Mouse (Mus musculus) hindbrain, embryonic 15.5 days (tissue): ENCODE measurements at regions not wholly inside any gene's neighbourhood (a gene's known extent, or its start where the extent isn't known, plus 50 kb on each side); places are given as distances from the start of the nearest gene placed in this dataset.

Source experiments
- ATAC-seq: fragments of 200-750 bp; cut with Nextera tagmentation; 2 replicates; pipeline ENCODE4 v1.8.0; 2017; ENCODE audit warnings: low read depth, moderate number of reproducible peaks, moderate TSS enrichment; ENCODE audit not compliant: low FRiP score
- H3K27ac ChIP-seq: fragments of 300-500 bp; sonication (generic); replicated peaks from 2 replicates; pipeline ENCODE4 v1.5.1; 2015; ENCODE audit warnings: mild to moderate bottlenecking, inconsistent platforms
- H3K27me3 ChIP-seq: fragments of 300-500 bp; sonication (generic); 2 replicates; pipeline ENCODE4 v1.6.1; 2015; ENCODE audit warnings: control low read depth, inconsistent platforms
- H3K36me3 ChIP-seq: fragments of 300-500 bp; sonication (generic); 2 replicates; pipeline ENCODE4 v1.6.1; 2015; ENCODE audit warnings: control low read depth, inconsistent platforms
- H3K4me1 ChIP-seq: fragments of 300-500 bp; sonication (generic); replicated peaks from 2 replicates; pipeline ENCODE4 v1.6.1; 2015; ENCODE audit warnings: control low read depth, inconsistent platforms
- H3K4me2 ChIP-seq: fragments of 300-500 bp; sonication (generic); 2 replicates; pipeline ENCODE4 v1.6.1; 2015; ENCODE audit warnings: moderate library complexity, mild to moderate bottlenecking, inconsistent platforms
- H3K4me3 ChIP-seq: fragments of 300-500 bp; sonication (generic); 2 replicates; pipeline ENCODE4 v1.5.1; 2015; ENCODE audit warnings: mild to moderate bottlenecking, inconsistent platforms
- H3K9ac ChIP-seq: fragments of 300-500 bp; sonication (generic); 2 replicates; pipeline ENCODE4 v1.6.1; 2015; ENCODE audit warnings: inconsistent platforms
- H3K9me3 ChIP-seq: fragments of 300-500 bp; sonication (generic); 2 replicates; pipeline ENCODE4 v1.6.1; 2016; ENCODE audit warnings: control low read depth, inconsistent platforms
- WGBS: fragments of 180-500 bp; shearing (Covaris S2); methylation state at CpG from one replicate; pipeline ENCODE4 v1.1.7; 2015; 5-methylcytosine and 5-hydroxymethylcytosine counted together

GRCm38 (mm10) chr4:68648311-68648710, 305.9 kb downstream of the Brinp1 start:
- Histone ChIP-seq H3K9ac (no peak overlapping the region), H3K4me3 (no peak overlapping the region), H3K36me3 (no peaks in the 10 kb centered on the region), H3K4me1 (no peaks in the 10 kb centered on the region), H3K4me2 (no peak overlapping the region), H3K27ac (no peak overlapping the region), H3K27me3 (no peaks in the 10 kb centered on the region), H3K9me3 (no peaks in the 10 kb centered on the region)
- ATAC-seq: no peak
- 85% methylated on average over 1 of the region's 1 CpGs for WGBS

- WGBS: 78% methylated on average over 2 of the region's 2 CpGs
- H3K36me3 ChIP-seq: no peaks in the 10 kb centered on the region
- no peak overlapping the region for H3K4me2 ChIP-seq
- H3K9me3 ChIP-seq: no peaks in the 10 kb centered on the region
- H3K4me3 ChIP-seq: no peak overlapping the region
- H3K27me3 ChIP-seq: no peaks in the 10 kb centered on the region
- H3K4me1 ChIP-seq: no peaks in the 10 kb centered on the region
- H3K27ac ChIP-seq: no peak overlapping the region
- no peak overlapping the region for H3K9ac ChIP-seq
- no peak for ATAC-seq
Measured at GRCm38 (mm10) chr4:68633299-68633698, 320.9 kb downstream of the Brinp1 start.

GRCm38 (mm10) chr4:68624025-68624342, 330.2 kb downstream of the Brinp1 start:
- H3K27ac ChIP-seq: no peak overlapping the region
- no peak for ATAC-seq

GRCm38 (mm10) chr4:68623125-68624024, 330.8 kb downstream of the Brinp1 start:
- H3K4me1 ChIP-seq: no peaks in the 10 kb centered on the region
- H3K27ac ChIP-seq: no peak overlapping the region
- no peaks in the 10 kb centered on the region for H3K36me3 ChIP-seq
- WGBS: 51% methylated on average over 7 of the region's 7 CpGs
- H3K4me3 ChIP-seq: no peak overlapping the region
- ATAC-seq: no peak
- no peaks in the 10 kb centered on the region for H3K27me3 ChIP-seq
- H3K4me2 ChIP-seq: no peak overlapping the region
- no peaks in the 10 kb centered on the region for H3K9me3 ChIP-seq
- no peak overlapping the region for H3K9ac ChIP-seq

More at GRCm38 (mm10) chr4:68624025-68624342, 330.2 kb downstream of the Brinp1 start:
- no peak overlapping the region for H3K9ac ChIP-seq
- H3K9me3 ChIP-seq: no peaks in the 10 kb centered on the region
- H3K4me3 ChIP-seq: no peak overlapping the region
- no peak overlapping the region for H3K4me2 ChIP-seq
- no peaks in the 10 kb centered on the region for H3K27me3 ChIP-seq
- 66% methylated on average over 4 of the region's 4 CpGs for WGBS
- H3K4me1 ChIP-seq: no peaks in the 10 kb centered on the region
- H3K36me3 ChIP-seq: no peaks in the 10 kb centered on the region

- Histone ChIP-seq H3K9ac (no peak overlapping the region), H3K36me3 (no peaks in the 10 kb centered on the region), H3K4me1 (no peaks in the 10 kb centered on the region), H3K4me3 (no peak overlapping the region), H3K9me3 (no peaks in the 10 kb centered on the region), H3K4me2 (no peak overlapping the region), H3K27me3 (no peaks in the 10 kb centered on the region), H3K27ac (no peak overlapping the region)
- ATAC-seq: no peak
- whole genome bisulfite sequencing: 89% methylated on average over 3 of the region's 3 CpGs
Measured at GRCm38 (mm10) chr4:68620585-68620984, 333.6 kb downstream of the Brinp1 start.

GRCm38 (mm10) chr4:68615706-68616397, 338.3 kb downstream of the Brinp1 start:
- Histone ChIP-seq H3K9ac (no peak overlapping the region), H3K4me1 (no peaks in the 10 kb centered on the region), H3K27me3 (no peaks in the 10 kb centered on the region), H3K36me3 (no peaks in the 10 kb centered on the region), H3K4me2 (no peak overlapping the region), H3K27ac (no peak overlapping the region), H3K4me3 (no peak overlapping the region), H3K9me3 (no peaks in the 10 kb centered on the region)
- ATAC-seq: no peak
- 91% methylated on average over 2 of the region's 2 CpGs for WGBS

DNA sequence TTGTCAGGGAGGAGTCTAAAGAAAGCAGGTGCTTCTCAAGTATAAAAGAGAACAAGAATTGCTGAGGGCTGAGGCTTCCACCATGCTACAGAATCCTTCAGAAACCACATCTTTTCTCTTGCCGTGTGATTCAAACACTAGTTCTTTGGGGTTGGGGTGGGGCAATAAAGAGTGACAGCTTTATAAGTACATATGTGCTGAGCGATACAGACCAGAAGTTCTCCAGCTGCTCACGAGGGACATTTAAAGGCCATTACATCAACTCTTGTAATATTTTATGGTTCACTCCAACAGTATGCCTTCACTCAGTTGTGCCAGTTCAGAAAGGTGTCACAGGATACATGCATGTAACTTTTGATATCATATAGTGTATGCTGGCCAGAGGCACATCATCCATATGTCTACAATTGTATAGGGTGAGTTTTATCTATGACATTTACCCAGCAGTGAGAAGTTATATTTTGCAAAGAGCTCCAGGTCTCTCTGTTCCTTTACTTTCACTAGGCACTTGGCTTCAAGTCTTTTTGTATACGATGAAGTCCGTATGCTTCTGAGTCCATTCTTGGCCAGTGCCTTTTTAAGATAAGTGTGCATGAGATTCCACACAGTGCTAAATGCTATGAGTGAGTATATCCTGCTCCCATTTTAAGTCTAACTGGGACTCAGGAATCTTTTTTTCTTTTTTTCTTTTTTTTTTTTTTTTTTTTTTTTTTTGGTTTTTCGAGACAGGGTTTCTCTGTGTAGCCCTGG, 341.8 kb downstream of the Brinp1 start:
- no peaks in the 10 kb centered on the region for H3K36me3 ChIP-seq
- WGBS: 95% methylated on average over 5 of the region's 6 CpGs
- no peak overlapping the region for H3K27ac ChIP-seq
- H3K27me3 ChIP-seq: no peaks in the 10 kb centered on the region
- no peak overlapping the region for H3K4me3 ChIP-seq
- no peak overlapping the region for H3K9ac ChIP-seq
- no peak overlapping the region for H3K4me2 ChIP-seq
- no peak for ATAC-seq
- H3K9me3 ChIP-seq: no peaks in the 10 kb centered on the region
- no peaks in the 10 kb centered on the region for H3K4me1 ChIP-seq

DNA sequence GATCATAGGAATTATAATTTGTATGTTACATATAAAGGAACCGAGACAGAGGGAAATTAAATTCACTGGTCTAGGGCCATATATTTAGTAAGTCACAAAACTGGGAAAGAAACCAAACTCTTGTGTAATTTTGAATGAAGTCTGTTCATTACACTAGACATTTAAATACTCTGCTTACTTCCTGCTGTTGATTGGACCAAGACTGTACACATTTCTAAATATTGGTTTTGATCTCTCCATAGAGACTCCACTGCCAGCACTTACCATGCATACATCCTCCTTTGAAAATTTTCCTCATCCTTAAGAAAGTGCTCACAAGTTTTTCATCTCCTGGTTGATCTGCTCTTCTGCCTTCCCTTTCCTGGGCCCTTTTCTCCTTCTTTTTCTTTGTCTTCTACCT, 358.9 kb downstream of the Brinp1 start:
- H3K9me3 ChIP-seq: no peaks in the 10 kb centered on the region
- H3K4me2 ChIP-seq: no peak overlapping the region
- no peak overlapping the region for H3K9ac ChIP-seq
- H3K27me3 ChIP-seq: no peaks in the 10 kb centered on the region
- no peak overlapping the region for H3K27ac ChIP-seq
- no peak for ATAC-seq
- H3K4me1 ChIP-seq: no peaks in the 10 kb centered on the region
- no peaks in the 10 kb centered on the region for H3K36me3 ChIP-seq
- no peak overlapping the region for H3K4me3 ChIP-seq
- WGBS: 88% methylated on average over 1 of the region's 1 CpGs

GRCm38 (mm10) chr4:68575375-68575774, 378.8 kb downstream of the Brinp1 start:
- Histone ChIP-seq H3K9me3 (no peaks in the 10 kb centered on the region), H3K9ac (no peak overlapping the region), H3K4me3 (no peak overlapping the region), H3K27me3 (no peaks in the 10 kb centered on the region), H3K36me3 (no peaks in the 10 kb centered on the region), H3K4me2 (no peak overlapping the region), H3K27ac (no peak overlapping the region), H3K4me1 (no peaks in the 10 kb centered on the region)
- ATAC-seq: no peak
- WGBS: 90% methylated on average over 5 of the region's 5 CpGs

- no peak for ATAC-seq
- H3K4me2 ChIP-seq: no peak overlapping the region
- H3K36me3 ChIP-seq: no peaks in the 10 kb centered on the region
- H3K9ac ChIP-seq: no peak overlapping the region
- H3K4me1 ChIP-seq: no peaks in the 10 kb centered on the region
- H3K9me3 ChIP-seq: no peaks in the 10 kb centered on the region
- H3K4me3 ChIP-seq: no peak overlapping the region
- H3K27me3 ChIP-seq: no peaks in the 10 kb centered on the region
- H3K27ac ChIP-seq: no peak overlapping the region
- 70% methylated on average over 4 of the region's 4 CpGs for WGBS
Measured at GRCm38 (mm10) chr4:68574610-68575167, 379.5 kb downstream of the Brinp1 start.

DNA sequence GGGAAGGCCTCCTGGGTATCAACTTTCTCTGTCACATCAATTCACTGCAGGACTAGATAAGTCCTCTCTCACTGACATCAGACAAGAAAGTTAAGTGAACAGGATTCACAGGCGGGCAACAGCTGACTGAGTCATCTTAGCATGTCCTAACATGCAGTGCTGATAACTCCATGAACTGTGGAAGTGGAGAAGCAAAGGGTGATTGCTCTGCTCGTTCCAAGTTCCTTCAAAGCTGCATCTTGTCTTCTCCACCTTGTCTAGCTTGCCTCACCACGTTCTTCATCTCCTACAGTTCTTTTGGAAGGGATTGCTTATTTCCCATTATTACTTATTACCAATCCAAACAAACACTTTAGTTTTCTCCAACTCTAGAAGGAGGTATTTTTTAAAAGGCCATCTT, 380.9 kb downstream of the Brinp1 start:
- Histone ChIP-seq H3K4me2 (no peak overlapping the region), H3K27ac (no peak overlapping the region), H3K9me3 (no peaks in the 10 kb centered on the region), H3K36me3 (no peaks in the 10 kb centered on the region), H3K4me1 (no peaks in the 10 kb centered on the region), H3K4me3 (no peak overlapping the region), H3K9ac (no peak overlapping the region), H3K27me3 (no peaks in the 10 kb centered on the region)
- WGBS: 73% methylated on average over 3 of the region's 3 CpGs
- no peak for ATAC-seq

DNA sequence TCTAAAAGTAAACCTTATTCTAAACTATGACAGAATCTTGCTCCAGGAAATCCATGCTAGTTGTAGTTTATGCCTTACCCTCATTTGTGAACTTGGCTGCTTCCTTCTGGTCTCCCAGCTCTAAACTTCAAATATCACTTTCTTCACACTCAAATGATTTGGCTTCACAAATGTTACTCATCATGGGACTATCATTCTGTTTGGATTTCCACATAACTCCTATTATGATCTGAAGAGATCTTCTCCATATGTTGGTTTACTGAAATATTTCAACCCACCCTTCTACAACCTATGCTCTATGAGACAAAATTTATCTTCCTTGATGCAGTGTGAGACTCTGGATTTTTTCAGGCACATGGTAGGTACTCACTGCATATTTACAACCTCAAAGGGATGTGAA, 381.7 kb downstream of the Brinp1 start:
- H3K27me3 ChIP-seq: no peaks in the 10 kb centered on the region
- H3K27ac ChIP-seq: no peak overlapping the region
- no peak for ATAC-seq
- H3K4me2 ChIP-seq: no peak overlapping the region
- no peaks in the 10 kb centered on the region for H3K4me1 ChIP-seq
- no peaks in the 10 kb centered on the region for H3K36me3 ChIP-seq
- H3K9ac ChIP-seq: no peak overlapping the region
- H3K4me3 ChIP-seq: no peak overlapping the region
- H3K9me3 ChIP-seq: no peaks in the 10 kb centered on the region
